Mouse (Mus musculus) intestine, embryonic 16.5 days (tissue): ENCODE data around the gene Cgrrf1. TPM values are rescaled to one million over a fixed set of nuclear protein-coding genes. Genes with fewer than 3 reads are reported as not detected.

Source experiments
- ATAC-seq: fragments of 200-750 bp; cut with Nextera tagmentation; 2 replicates; pipeline ENCODE4 v1.8.0; 2017; ENCODE audit warnings: moderate TSS enrichment, moderate library complexity
- H3K27ac ChIP-seq: fragments of 300-500 bp; sonication (generic); 2 replicates; pipeline ENCODE4 v1.5.1; 2014; ENCODE audit warnings: mild to moderate bottlenecking, low read length
- H3K27me3 ChIP-seq: fragments of 300-500 bp; sonication (generic); replicated peaks from 2 replicates; pipeline ENCODE4 v1.6.1; 2014; ENCODE audit warnings: low read length, control low read depth, mixed read lengths; ENCODE audit not compliant: control insufficient read depth, insufficient read depth
- H3K36me3 ChIP-seq: fragments of 300-500 bp; sonication (generic); 2 replicates; pipeline ENCODE4 v1.6.1; 2014; ENCODE audit warnings: low read length, control low read depth; ENCODE audit not compliant: control insufficient read depth, insufficient read depth
- H3K4me1 ChIP-seq: fragments of 300-500 bp; sonication (generic); 2 replicates; pipeline ENCODE4 v1.6.1; 2014; ENCODE audit warnings: low read length, control low read depth, mixed read lengths; ENCODE audit not compliant: control insufficient read depth, insufficient read depth
- H3K4me2 ChIP-seq: fragments of 300-500 bp; sonication (generic); 2 replicates; pipeline ENCODE4 v1.6.1; 2014; ENCODE audit warnings: low read depth, low read length, control low read depth
- H3K4me3 ChIP-seq: fragments of 300-500 bp; sonication (generic); 2 replicates; pipeline ENCODE4 v1.5.1; 2014; ENCODE audit warnings: mild to moderate bottlenecking, low read length
- H3K9ac ChIP-seq: fragments of 300-500 bp; sonication (generic); 2 replicates; pipeline ENCODE4 v1.6.1; 2014; ENCODE audit warnings: low read depth, low read length
- H3K9me3 ChIP-seq: fragments of 300-500 bp; sonication (generic); 2 replicates; pipeline ENCODE4 v1.6.1; 2016; ENCODE audit warnings: low read length, control low read depth; ENCODE audit not compliant: control insufficient read depth
- WGBS: fragments of 180-500 bp; shearing (Covaris S2); extraction: QIAGEN DNeasy Blood & Tissue Kit; methylation state at CpG from one replicate; pipeline ENCODE4 v1.1.7; 2014; 5-methylcytosine and 5-hydroxymethylcytosine counted together
- polyA plus RNA-seq: library from polyadenylated mRNA; unstranded; fragments of >200 nt; fragmentation: Nextera tagmentation; extraction: Ambion mirVana; gene quantifications from 2 replicates; pipeline ENCODE4 v1.2.1, GENCODE M21; 2015

Gene Cgrrf1
- polyA plus RNA-seq, 1 experiment from 2014 or later = 24.0 TPM

GRCm38 (mm10) chr14:46883068-46883870, 51.3 kb downstream of the Cgrrf1 start:
- ATAC-seq = peak; percentile 29
- Histone ChIP-seq H3K36me3 (no peaks in the 10 kb centered on the region), H3K9ac (peak overlapping the region; percentile 88), H3K27ac (peak overlapping the region; percentile 89), H3K4me2 (peak overlapping the region; percentile 99), H3K4me3 (peak overlapping the region; percentile 70), H3K9me3 (no peaks in the 10 kb centered on the region), H3K27me3 (peaks cover 4% of the 10 kb centered on the region; the same call in 1 of the 2 replicates), H3K4me1 (peaks cover 19% of the 10 kb centered on the region)
- WGBS = under 1% methylated on average over 63 of the region's 70 CpGs

- H3K9ac ChIP-seq = peak overlapping the region; percentile 78
- H3K9me3 ChIP-seq = no peaks in the 10 kb centered on the region
- H3K27ac ChIP-seq = peak overlapping the region; percentile 85
- H3K4me1 ChIP-seq = peaks cover 19% of the 10 kb centered on the region
- peak; percentile 25 for ATAC-seq
- under 1% methylated on average over 28 of the region's 29 CpGs for whole genome bisulfite sequencing
- H3K36me3 ChIP-seq = no peaks in the 10 kb centered on the region
- peak overlapping the region; percentile 70 for H3K4me3 ChIP-seq
- H3K4me2 ChIP-seq = peak overlapping the region; percentile 99
- H3K27me3 ChIP-seq = peaks cover 4% of the 10 kb centered on the region; the same call in 1 of the 2 replicates
These were observed 52.0 kb downstream of the Cgrrf1 start for GRCm38 (mm10) chr14:46883871-46884441.

GRCm38 (mm10) chr14:46884701-46885428, 52.9 kb downstream of the Cgrrf1 start:
- WGBS = under 1% methylated on average over 49 of the region's 52 CpGs
- Histone ChIP-seq H3K9ac (peak overlapping the region; percentile 78), H3K36me3 (no peaks in the 10 kb centered on the region), H3K4me3 (peak overlapping the region; percentile 70), H3K4me2 (peak overlapping the region; percentile 99), H3K27me3 (peaks cover 4% of the 10 kb centered on the region; the same call in 1 of the 2 replicates), H3K27ac (peak overlapping the region; percentile 85), H3K4me1 (peaks cover 19% of the 10 kb centered on the region), H3K9me3 (no peaks in the 10 kb centered on the region)
- ATAC-seq = peak; percentile 39

DNA sequence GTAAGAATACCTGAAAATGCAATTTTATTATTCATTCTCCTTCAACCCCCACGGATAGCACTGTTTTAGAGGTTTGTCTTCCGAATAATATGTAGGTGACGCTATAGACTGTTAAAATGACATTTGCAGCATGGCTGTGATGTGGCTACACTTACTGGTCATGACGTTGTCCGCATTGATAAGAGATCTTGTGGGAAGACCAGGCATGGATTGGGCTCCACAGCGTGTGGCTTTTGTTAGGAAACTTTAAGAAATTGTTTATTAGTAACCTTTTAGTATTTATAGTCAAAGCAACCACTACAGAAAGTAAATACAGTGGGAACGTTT, 53.5 kb downstream of the Cgrrf1 start:
- 6% methylated on average over 7 of the region's 7 CpGs for WGBS
- peaks cover 19% of the 10 kb centered on the region for H3K4me1 ChIP-seq

DNA sequence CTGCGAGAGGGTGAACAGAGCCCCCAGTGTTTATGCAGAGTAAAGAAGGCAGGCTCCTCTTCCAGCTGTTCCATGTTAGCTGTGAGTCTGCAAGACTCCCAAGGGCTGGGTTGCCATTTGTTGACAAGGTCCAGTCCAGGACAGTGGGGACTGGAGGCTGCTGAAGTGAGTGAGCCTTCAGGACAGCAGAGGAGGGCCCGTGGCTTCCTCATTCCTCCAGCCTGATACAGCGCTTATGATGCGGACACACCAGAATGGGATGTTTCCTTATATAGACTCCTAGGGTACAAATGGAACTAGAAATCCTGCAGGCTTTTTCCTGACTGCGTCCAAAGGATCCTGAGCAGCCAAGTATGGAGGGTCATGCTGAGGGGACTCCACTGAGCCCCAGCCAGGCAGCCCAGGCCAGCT, 54.0 kb downstream of the Cgrrf1 start:
- WGBS = 24% methylated on average over 5 of the region's 5 CpGs
- H3K4me2 ChIP-seq = peak overlapping the region; percentile 99
- H3K36me3 ChIP-seq = no peaks in the 10 kb centered on the region
- H3K27me3 ChIP-seq = peaks cover 4% of the 10 kb centered on the region; the same call in 1 of the 2 replicates
- H3K4me1 ChIP-seq = peaks cover 19% of the 10 kb centered on the region
- peak overlapping the region; percentile 78; the same call in 1 of the 2 replicates for H3K9ac ChIP-seq
- H3K27ac ChIP-seq = peak overlapping the region; percentile 85
- peak overlapping the region; percentile 70 for H3K4me3 ChIP-seq
- no peaks in the 10 kb centered on the region for H3K9me3 ChIP-seq
- peak; percentile 17 for ATAC-seq

More for the DNA sequence above, 53.5 kb downstream of the Cgrrf1 start:
- no peak for ATAC-seq
- Histone ChIP-seq H3K27ac (peak overlapping the region; percentile 85), H3K4me3 (peak overlapping the region; percentile 70), H3K36me3 (no peaks in the 10 kb centered on the region), H3K4me2 (peak overlapping the region; percentile 99), H3K9ac (peak overlapping the region; percentile 78), H3K9me3 (no peaks in the 10 kb centered on the region), H3K27me3 (peaks cover 4% of the 10 kb centered on the region; the same call in 1 of the 2 replicates)

- peaks cover 10% of the 10 kb centered on the region for H3K4me1 ChIP-seq
- no peaks in the 10 kb centered on the region for H3K9me3 ChIP-seq
- no peak for ATAC-seq
- H3K27ac ChIP-seq = no peak overlapping the region
- H3K9ac ChIP-seq = no peak overlapping the region
- H3K27me3 ChIP-seq = no peaks in the 10 kb centered on the region
- H3K4me2 ChIP-seq = no peak overlapping the region
- H3K4me3 ChIP-seq = no peak overlapping the region
- no peaks in the 10 kb centered on the region for H3K36me3 ChIP-seq
- 79% methylated on average over 4 of the region's 4 CpGs for WGBS
These were observed 57.2 kb downstream of the Cgrrf1 start for GRCm38 (mm10) chr14:46889096-46889495.

DNA sequence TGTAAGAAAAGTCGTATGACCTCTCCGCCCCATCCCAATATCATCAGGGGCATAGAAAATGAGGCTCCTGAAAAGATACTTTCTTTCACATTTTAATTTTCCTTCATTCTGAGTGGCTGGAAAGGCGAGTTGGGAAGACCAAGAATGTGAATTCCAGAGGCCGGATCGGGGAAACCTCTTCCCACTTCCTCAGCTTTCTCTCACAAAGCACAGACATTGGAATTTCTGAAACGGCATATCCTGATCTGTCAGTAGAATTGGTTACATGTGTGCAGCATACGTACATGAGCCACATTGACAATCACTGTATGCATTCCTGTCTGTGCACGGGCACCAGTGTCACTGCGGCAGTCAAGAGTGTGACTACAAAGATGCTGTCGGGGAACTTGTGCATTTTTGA, 62.0 kb downstream of the Cgrrf1 start:
- H3K36me3 ChIP-seq = no peaks in the 10 kb centered on the region
- no peak overlapping the region for H3K27ac ChIP-seq
- no peaks in the 10 kb centered on the region for H3K4me1 ChIP-seq
- no peaks in the 10 kb centered on the region for H3K9me3 ChIP-seq
- no peak overlapping the region for H3K4me3 ChIP-seq
- no peak overlapping the region for H3K9ac ChIP-seq
- 80% methylated on average over 10 of the region's 10 CpGs for WGBS
- ATAC-seq = no peak
- H3K4me2 ChIP-seq = no peak overlapping the region
- H3K27me3 ChIP-seq = no peaks in the 10 kb centered on the region

DNA sequence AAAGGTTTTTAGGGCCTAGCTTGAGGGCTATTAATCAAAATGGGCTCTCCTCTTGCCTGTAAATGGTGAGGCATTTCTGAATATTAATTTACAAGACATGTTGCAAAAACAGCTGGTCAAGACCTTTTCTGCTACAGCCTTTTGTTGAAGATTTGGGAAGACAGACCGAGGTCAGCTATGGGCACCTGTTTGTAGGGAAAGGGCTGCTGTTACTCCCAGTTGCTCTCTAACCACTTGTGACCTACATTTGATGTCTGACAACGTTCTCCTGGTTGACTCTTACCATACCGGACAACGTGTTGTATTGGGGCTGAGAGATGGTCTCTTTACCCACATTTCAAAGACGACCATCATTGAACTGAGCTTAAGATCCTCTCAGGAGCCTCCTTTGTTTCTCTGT, 66.0 kb downstream of the Cgrrf1 start:
- H3K27ac ChIP-seq = no peak overlapping the region
- H3K9me3 ChIP-seq = no peaks in the 10 kb centered on the region
- ATAC-seq = no peak
- no peak overlapping the region for H3K4me3 ChIP-seq
- WGBS = 84% methylated on average over 5 of the region's 5 CpGs
- no peaks in the 10 kb centered on the region for H3K36me3 ChIP-seq
- no peak overlapping the region for H3K4me2 ChIP-seq
- H3K9ac ChIP-seq = no peak overlapping the region
- no peaks in the 10 kb centered on the region for H3K4me1 ChIP-seq
- H3K27me3 ChIP-seq = no peaks in the 10 kb centered on the region

DNA sequence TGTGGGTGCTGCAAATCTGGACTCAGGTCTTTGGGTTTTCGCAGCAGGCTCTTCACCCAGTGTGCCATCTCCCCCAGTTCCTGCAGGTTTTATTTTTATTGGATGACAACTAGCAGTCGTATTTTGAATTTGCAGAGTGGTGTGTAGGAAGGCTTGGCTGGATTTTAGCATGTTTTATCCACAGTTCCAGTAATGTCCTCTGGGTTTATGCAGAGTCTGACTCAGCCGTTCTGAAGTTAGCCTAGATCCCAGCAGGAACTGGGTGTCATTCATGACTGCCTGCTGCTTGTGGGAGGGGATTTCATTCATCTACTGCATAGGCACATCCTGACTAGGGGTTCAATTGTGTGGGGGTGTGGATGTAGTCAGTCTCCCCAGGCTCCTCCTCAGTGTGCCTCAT, 66.7 kb downstream of the Cgrrf1 start:
- 59% methylated on average over 3 of the region's 3 CpGs for WGBS
- Histone ChIP-seq H3K9me3 (no peaks in the 10 kb centered on the region), H3K9ac (no peak overlapping the region), H3K4me3 (no peak overlapping the region), H3K4me1 (no peaks in the 10 kb centered on the region), H3K4me2 (no peak overlapping the region), H3K27ac (no peak overlapping the region), H3K27me3 (no peaks in the 10 kb centered on the region), H3K36me3 (no peaks in the 10 kb centered on the region)
- ATAC-seq = no peak
